Comparison of ENCODE assay signal across 7 mouse cellular contexts in genomic region chr19:10290153-10290945, GRCm38 (mm10). TPM values are rescaled to one million over a fixed set of nuclear protein-coding genes. Genes with fewer than 3 reads are reported as not detected.
DNase-seq lines count a peak whose midpoint lies in the region; ATAC-seq and TF ChIP-seq lines count a peak whose summit lies in the region.

No protein-coding gene starts in this region.

- peak overlapping the region; percentile 96 for H3K27ac ChIP-seq in layer of hippocampus, adult 2 months
- peak overlapping the region; percentile 81 for H3K27ac ChIP-seq in bone marrow macrophage, adult 2 months (ENCODE audit: insufficient read depth, low read depth, low read length)
- H3K27ac ChIP-seq in heart, embryonic 15.5 days = peak overlapping the region; percentile 5
- peak overlapping the region; percentile 80 for H3K27ac ChIP-seq in lung, embryonic 15.5 days
- no peak overlapping the region for H3K27ac ChIP-seq in forebrain, embryonic 14.5 days (ENCODE audit: low read depth, low read length)

- H3K27me3 ChIP-seq in heart, embryonic 15.5 days = peaks cover 4% of the 10 kb centered on the region; the same call in 1 of the 2 replicates
- no peaks in the 10 kb centered on the region for H3K27me3 ChIP-seq in lung, embryonic 15.5 days
- no peaks in the 10 kb centered on the region for H3K27me3 ChIP-seq in forebrain, embryonic 14.5 days (replicated peaks; ENCODE audit: control insufficient read depth, insufficient read depth, low read length)

- no peak; the same call in 1 of the 2 replicates for ATAC-seq in heart, embryonic 15.5 days (replicated peaks; ENCODE audit: insufficient number of reproducible peaks, insufficient read depth, low FRiP score, low read depth)
- ATAC-seq in lung, embryonic 15.5 days (ENCODE audit: borderline replicate concordance, extremely low read depth, low FRiP score, low TSS enrichment) = peak; percentile 43; the same call in 1 of the 2 replicates
- ATAC-seq in forebrain, embryonic 14.5 days = no peak

- peak in 1 of 2 experiments; percentile 72 for DNase-seq in layer of hippocampus, adult 2 months (ENCODE audit: low spot score in 2 of 2)
- no peak for DNase-seq in layer of hippocampus, adult 8-10 months (ENCODE audit: low spot score in 2 of 2)
- DNase-seq in thymus, postnatal 0 days (ENCODE audit: low spot score) = no peak
- no peak for DNase-seq in forebrain, embryonic 14.5 days (ENCODE audit: low spot score)

- H3K4me3 ChIP-seq in layer of hippocampus, adult 2 months = peak overlapping the region; percentile 17
- no peak overlapping the region for H3K4me3 ChIP-seq in bone marrow macrophage, adult 2 months (ENCODE audit: insufficient read depth, low read length)
- H3K4me3 ChIP-seq in heart, embryonic 15.5 days = no peak overlapping the region
- H3K4me3 ChIP-seq in lung, embryonic 15.5 days = no peak overlapping the region
- H3K4me3 ChIP-seq in forebrain, embryonic 14.5 days (ENCODE audit: low read depth, low read length) = no peak overlapping the region

- no peak for TF ChIP-seq CTCF in layer of hippocampus, adult 2 months (conservative IDR thresholded peaks at IDR 0.05)
- no peak for TF ChIP-seq CTCF in bone marrow macrophage, adult 2 months (IDR thresholded peaks at IDR 0.05; ENCODE audit: low read depth, low read length)

- WGBS in heart, embryonic 15.5 days = 52% methylated on average over 16 of the region's 16 CpGs
- 44% methylated on average over 16 of the region's 16 CpGs for WGBS in lung, embryonic 15.5 days
- WGBS in forebrain, embryonic 14.5 days = 75% methylated on average over 16 of the region's 16 CpGs

- H3K9me3 ChIP-seq in heart, embryonic 15.5 days (replicated peaks) = no peaks in the 10 kb centered on the region
- no peaks in the 10 kb centered on the region for H3K9me3 ChIP-seq in lung, embryonic 15.5 days
- H3K9me3 ChIP-seq in forebrain, embryonic 14.5 days (replicated peaks; ENCODE audit: control insufficient read depth, low read length) = no peaks in the 10 kb centered on the region

- TF ChIP-seq POLR2A in bone marrow macrophage, adult 2 months (IDR thresholded peaks at IDR 0.05; ENCODE audit: borderline replicate concordance, low read depth, low read length) = no peak

- H3K36me3 ChIP-seq in heart, embryonic 15.5 days = no peaks in the 10 kb centered on the region
- no peaks in the 10 kb centered on the region for H3K36me3 ChIP-seq in lung, embryonic 15.5 days
- no peaks in the 10 kb centered on the region for H3K36me3 ChIP-seq in forebrain, embryonic 14.5 days (ENCODE audit: control insufficient read depth, insufficient read depth, low read length)

- H3K9ac ChIP-seq in heart, embryonic 15.5 days = no peak overlapping the region
- no peak overlapping the region for H3K9ac ChIP-seq in lung, embryonic 15.5 days
- H3K9ac ChIP-seq in forebrain, embryonic 14.5 days (ENCODE audit: low read length) = no peak overlapping the region

- H3K4me1 ChIP-seq in bone marrow macrophage, adult 2 months (ENCODE audit: control insufficient read depth, insufficient read depth, low read length) = peaks cover 83% of the 10 kb centered on the region
- peaks cover 52% of the 10 kb centered on the region for H3K4me1 ChIP-seq in heart, embryonic 15.5 days (replicated peaks)
- peaks cover 95% of the 10 kb centered on the region for H3K4me1 ChIP-seq in lung, embryonic 15.5 days
- H3K4me1 ChIP-seq in forebrain, embryonic 14.5 days (ENCODE audit: control insufficient read depth, insufficient read depth, low read length) = peaks cover 11% of the 10 kb centered on the region

- no peak overlapping the region for H3K4me2 ChIP-seq in heart, embryonic 15.5 days
- no peak overlapping the region for H3K4me2 ChIP-seq in lung, embryonic 15.5 days
- no peak overlapping the region for H3K4me2 ChIP-seq in forebrain, embryonic 14.5 days (ENCODE audit: low read length)

RNA-seq across cellular contexts. Expression of gene Dagla, which starts 14.3 kb away (rescaled TPM):
- 100 to 1,000 TPM; 130 to 131 TPM for total RNA-seq in layer of hippocampus, adult 2 months (2021)
- total RNA-seq in layer of hippocampus, adult 8-10 months (2022) = 100 to 1,000 TPM in 3 of 4 experiments, 10 to 100 TPM in 1; 94.1 to 109 (median 104) TPM
- polyA plus RNA-seq in bone marrow macrophage, adult 2 months (2012; ENCODE audit: insufficient read depth, insufficient read length, missing spikeins) = 2.8 and 3.2 TPM in 2 replicates
- polyA plus RNA-seq in heart, embryonic 15.5 days (2015; fragmentation: Nextera tagmentation; extraction: Ambion mirVana) = 0.88 and 1.5 TPM in 2 replicates
- 3.1 and 3.2 TPM in 2 replicates for polyA plus RNA-seq in lung, embryonic 15.5 days (2015; fragmentation: Nextera tagmentation; extraction: Ambion mirVana)
- polyA plus RNA-seq in thymus, postnatal 0 days (2015; fragmentation: Nextera tagmentation; extraction: Ambion mirVana) = 0.17 and 0.18 TPM in 2 replicates
- polyA plus RNA-seq in forebrain, embryonic 14.5 days (2014; fragmentation: Nextera tagmentation; extraction: Ambion mirVana) = 3.6 and 5.8 TPM in 2 replicates

RNA-seq across cellular contexts. Expression of gene Myrf, which starts 49.8 kb away (rescaled TPM):
- 10 to 100 TPM; 27.0 to 27.8 TPM for total RNA-seq in layer of hippocampus, adult 2 months (2021)
- total RNA-seq in layer of hippocampus, adult 8-10 months (2022) = 10 to 100 TPM; 31.6 to 37.2 (median 36.7) TPM
- polyA plus RNA-seq in bone marrow macrophage, adult 2 months (2012; ENCODE audit: insufficient read depth, insufficient read length, missing spikeins) = 0.12 TPM in 1 of 2 replicates, not detected in the other
- polyA plus RNA-seq in heart, embryonic 15.5 days (2015; fragmentation: Nextera tagmentation; extraction: Ambion mirVana) = 4.8 and 7.8 TPM in 2 replicates
- polyA plus RNA-seq in lung, embryonic 15.5 days (2015; fragmentation: Nextera tagmentation; extraction: Ambion mirVana) = 5.6 and 6.5 TPM in 2 replicates
- 0.03 and 0.12 TPM in 2 replicates for polyA plus RNA-seq in thymus, postnatal 0 days (2015; fragmentation: Nextera tagmentation; extraction: Ambion mirVana)
- 0.20 and 0.40 TPM in 2 replicates for polyA plus RNA-seq in forebrain, embryonic 14.5 days (2014; fragmentation: Nextera tagmentation; extraction: Ambion mirVana)
